Mouse (Mus musculus) frontal cortex, postnatal 36 days (tissue): ENCODE measurements around the gene Larp1.

Source experiments
- DNase-seq, 2 experiments: peaks; one replicate each; pipeline ENCODE4 v3.0.0; 2022; ENCODE audit warnings: low spot score in 2 of 2

Larp1 gene

GRCm38 (mm10) chr11:58009051-58009515 is at the start of gene Larp1:
TSS of gene Larp1 (plus strand) at chr11:58009064.
- DNase-seq: no peak

- DNase-seq: no peak
These were observed 48.9 kb upstream of the Larp1 start for GRCm38 (mm10) chr11:57959924-57960323.

GRCm38 (mm10) chr11:57962382-57963285 is 46.2 kb upstream of the Larp1 start:
- DNase-seq: peak; percentile 82 to 85

- no peak for DNase-seq
These were observed 45.5 kb upstream of the Larp1 start for GRCm38 (mm10) chr11:57963291-57963870.

- no peak for DNase-seq
These were observed 42.2 kb upstream of the Larp1 start for GRCm38 (mm10) chr11:57966630-57967029.

GRCm38 (mm10) chr11:57968301-57968700 is 40.6 kb upstream of the Larp1 start:
- DNase-seq: no peak

- DNase-seq: no peak
These were observed 38.3 kb upstream of the Larp1 start for GRCm38 (mm10) chr11:57970541-57970940.

- no peak for DNase-seq
These were observed 35.6 kb upstream of the Larp1 start for GRCm38 (mm10) chr11:57973001-57973912.

GRCm38 (mm10) chr11:57973913-57974234 is 35.0 kb upstream of the Larp1 start:
- DNase-seq: no peak

- DNase-seq: no peak
These were observed 33.0 kb upstream of the Larp1 start for GRCm38 (mm10) chr11:57975876-57976275.

- DNase-seq: no peak
These were observed 31.2 kb upstream of the Larp1 start for GRCm38 (mm10) chr11:57977681-57978080.

- DNase-seq: no peak
These were observed 29.2 kb upstream of the Larp1 start for GRCm38 (mm10) chr11:57979621-57980020.

GRCm38 (mm10) chr11:57981083-57981809 is 27.6 kb upstream of the Larp1 start:
- DNase-seq: no peak

GRCm38 (mm10) chr11:57983480-57984342 is 25.2 kb upstream of the Larp1 start:
- no peak for DNase-seq

GRCm38 (mm10) chr11:57984343-57984666 is 24.6 kb upstream of the Larp1 start:
- DNase-seq: no peak

- DNase-seq: no peak
These were observed 23.4 kb upstream of the Larp1 start for GRCm38 (mm10) chr11:57985485-57985884.

- no peak for DNase-seq
These were observed 22.8 kb upstream of the Larp1 start for GRCm38 (mm10) chr11:57986053-57986452.

GRCm38 (mm10) chr11:57986456-57986855 is 22.4 kb upstream of the Larp1 start:
- DNase-seq: no peak

GRCm38 (mm10) chr11:57986861-57987260 is 22.0 kb upstream of the Larp1 start:
- DNase-seq: no peak

GRCm38 (mm10) chr11:57998168-57998567 is 10.7 kb upstream of the Larp1 start:
- DNase-seq: no peak

GRCm38 (mm10) chr11:57998872-57999271 is 10.0 kb upstream of the Larp1 start:
- DNase-seq: no peak
